Mouse (Mus musculus): Measurements from ENCODE around the gene Mrpl12. TPM values are rescaled to one million over a fixed set of nuclear protein-coding genes. Genes with fewer than 3 reads are reported as not detected.
"Not testable (repeated sequence)": the region's sequence is repeated elsewhere in the genome, so short reads cannot be mapped to it uniquely, and the experiment has no call there.

Mrpl12 gene
- polyA plus RNA-seq, 1 experiment from 2014 or later: 133 TPM

DNA sequence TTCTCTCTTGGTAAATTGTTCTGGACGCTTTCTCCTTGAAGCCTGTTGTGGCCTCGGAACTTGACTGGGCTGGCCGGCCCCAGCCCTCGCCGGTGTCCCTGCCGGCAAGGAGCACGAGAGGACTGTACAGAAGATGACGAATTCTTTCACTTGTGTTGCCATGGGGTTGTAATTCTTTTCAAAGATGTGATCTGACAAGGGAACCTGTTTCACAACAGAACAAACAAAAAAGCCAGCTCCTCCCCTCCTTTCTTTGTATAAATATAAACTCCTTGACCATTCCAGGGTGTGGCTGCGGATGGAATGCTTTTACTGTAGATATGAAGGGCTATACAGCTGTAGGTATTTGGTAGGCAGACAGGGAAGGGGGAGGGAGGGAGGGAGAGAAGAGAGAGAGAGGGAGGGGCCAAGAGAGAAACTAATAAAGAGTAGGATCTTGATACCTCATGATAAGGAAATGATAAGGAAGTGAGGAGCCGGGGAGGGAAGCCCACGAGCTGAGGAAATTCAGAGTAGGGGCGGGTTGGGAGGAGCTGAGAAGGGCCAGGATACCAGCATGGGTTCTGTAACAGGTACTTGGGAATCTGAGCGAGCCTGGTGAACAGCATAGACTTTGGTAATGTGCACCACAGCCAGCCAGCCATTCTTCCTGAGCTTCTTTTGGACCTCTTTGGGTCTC lies 23.3 kb downstream of the Mrpl12 start:
- DNase-seq (ENCODE audit: low spot score): no peak

DNA sequence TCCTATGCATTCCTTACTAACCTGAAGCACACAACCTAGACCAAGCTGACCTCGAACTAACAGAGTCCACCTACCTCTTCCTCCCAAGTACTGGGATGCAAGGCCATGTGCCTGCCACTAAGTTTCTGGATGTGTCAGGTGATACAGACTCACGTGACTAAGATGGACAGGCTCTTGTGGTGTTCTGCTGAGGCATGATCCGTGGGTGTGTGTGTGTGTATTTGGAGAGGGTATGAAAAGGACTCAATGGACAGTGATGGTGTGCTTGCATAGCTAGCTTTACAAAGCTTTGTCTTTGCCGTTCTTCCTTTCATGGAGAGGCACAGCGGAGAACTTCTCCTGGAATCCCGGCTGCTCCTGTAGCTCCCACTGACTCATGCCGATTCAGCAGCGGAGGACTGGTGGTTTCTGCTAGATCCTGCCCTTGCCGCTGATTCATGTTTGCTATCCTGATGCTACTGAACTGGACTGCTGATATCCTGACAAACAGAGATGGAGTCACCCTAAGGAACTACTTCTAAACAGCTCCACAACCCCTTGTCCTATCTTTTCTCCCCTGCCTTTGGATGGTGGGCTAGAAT lies 24.0 kb downstream of the Mrpl12 start:
- no peak for DNase-seq (ENCODE audit: low spot score)

GRCm38 (mm10) chr11:120509940-120510339 lies 25.5 kb downstream of the Mrpl12 start:
- peak; percentile 20 for DNase-seq (ENCODE audit: low spot score)

GRCm38 (mm10) chr11:120510375-120511030 lies 26.1 kb downstream of the Mrpl12 start:
- DNase-seq (ENCODE audit: low spot score): peak; percentile 76

DNA sequence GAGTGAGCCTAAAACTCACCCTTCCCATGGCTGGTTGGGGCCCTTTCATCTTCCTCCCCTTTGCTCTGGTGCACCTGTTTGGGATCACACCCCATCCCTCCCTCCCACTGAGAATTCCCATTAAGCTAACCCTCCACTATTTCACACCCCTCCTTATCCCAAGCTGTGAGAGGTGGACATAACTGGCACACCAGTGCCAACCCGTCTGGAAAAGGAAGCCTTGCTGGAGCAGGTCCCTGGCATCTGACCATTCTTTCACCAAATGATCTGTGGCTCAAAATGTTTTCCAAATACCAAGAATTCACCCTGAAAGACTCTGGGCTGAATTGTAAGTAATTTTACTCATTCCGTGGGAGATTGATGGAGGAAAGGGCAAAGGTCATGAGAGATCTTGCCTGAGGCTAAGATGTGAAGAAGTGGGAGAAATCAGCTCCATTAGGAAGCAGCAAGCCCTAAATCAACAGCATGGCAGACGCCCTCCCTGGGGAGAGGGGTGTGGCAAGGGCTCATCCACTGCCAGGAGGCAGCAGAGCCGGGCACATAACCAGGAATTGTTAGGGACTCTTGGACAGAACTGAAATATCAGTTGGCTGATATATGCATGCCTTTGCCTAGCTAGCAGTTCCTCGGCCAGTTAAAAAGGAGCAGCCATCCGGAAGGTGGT lies 28.5 kb downstream of the Mrpl12 start:
- no peak for DNase-seq (ENCODE audit: low spot score)

- not testable (repeated sequence) for DNase-seq (ENCODE audit: low spot score)
These were observed 29.8 kb downstream of the Mrpl12 start for GRCm38 (mm10) chr11:120514262-120514661.

DNA sequence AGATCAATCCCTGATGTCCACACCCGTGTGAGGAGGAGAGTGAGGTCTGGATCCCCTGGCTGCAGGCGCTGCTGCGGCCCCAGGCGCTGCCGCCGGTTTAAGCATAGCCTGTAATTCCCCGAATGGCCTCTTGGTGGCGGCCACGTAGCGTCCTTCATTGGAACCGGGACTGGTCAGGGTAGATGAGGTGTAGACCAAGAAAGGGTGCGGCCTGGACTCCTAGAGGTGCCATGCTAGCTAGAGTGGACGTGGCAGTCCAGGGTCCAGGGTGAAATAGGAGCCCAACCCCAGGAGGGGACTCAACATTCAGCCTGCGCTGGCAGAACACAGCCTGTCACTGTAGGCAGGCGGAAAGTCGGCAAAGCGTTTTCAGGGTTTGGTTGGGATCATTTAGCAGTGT lies 31.2 kb downstream of the Mrpl12 start:
- DNase-seq (ENCODE audit: low spot score): peak; percentile 68

- DNase-seq (ENCODE audit: low spot score): no peak
These were observed 32.7 kb downstream of the Mrpl12 start for GRCm38 (mm10) chr11:120517147-120517546.

DNA sequence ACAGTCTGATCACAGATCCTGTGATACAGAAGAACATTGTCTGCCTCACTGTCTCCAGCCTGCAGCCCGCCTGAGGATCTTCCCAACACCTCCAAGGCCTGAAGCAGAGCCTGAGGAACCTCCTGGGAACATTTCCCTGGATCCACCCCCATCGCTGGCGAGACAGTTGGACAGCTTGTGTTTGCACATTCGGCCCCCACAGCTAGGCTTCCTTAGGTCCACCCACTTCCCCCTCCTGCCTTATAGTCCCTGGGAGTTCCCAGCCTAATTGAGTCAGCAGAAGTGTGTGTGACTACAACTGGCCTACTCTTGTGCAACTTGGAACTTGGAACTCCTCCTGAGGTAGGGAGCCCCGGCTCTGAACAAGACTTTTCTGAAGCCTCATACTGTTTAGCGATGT lies 33.6 kb downstream of the Mrpl12 start:
- no peak for DNase-seq (ENCODE audit: low spot score)

GRCm38 (mm10) chr11:120518558-120518957 lies 34.1 kb downstream of the Mrpl12 start:
- no peak for DNase-seq (ENCODE audit: low spot score)

GRCm38 (mm10) chr11:120519738-120520137 lies 35.3 kb downstream of the Mrpl12 start:
- DNase-seq (ENCODE audit: low spot score): no peak

DNA sequence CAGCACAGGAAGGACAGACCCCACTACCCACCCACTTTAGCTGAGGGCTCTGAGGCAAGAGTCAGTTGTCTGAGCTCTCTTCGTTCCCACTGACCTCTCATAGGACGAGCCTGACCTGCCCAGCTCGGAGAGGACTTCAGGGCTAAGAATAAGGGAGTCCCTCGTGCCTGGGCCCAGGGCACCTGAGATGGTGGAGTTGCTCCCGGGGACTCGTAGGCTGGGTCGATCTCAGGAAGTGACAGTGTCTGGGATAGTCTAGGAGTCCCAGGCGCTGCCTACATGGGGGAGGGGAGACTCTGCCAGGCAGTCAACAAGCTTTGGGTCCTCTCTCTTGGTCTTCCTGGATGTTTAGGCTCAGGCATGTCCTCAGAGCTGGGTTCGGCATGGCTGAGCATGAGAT lies 36.1 kb downstream of the Mrpl12 start:
- DNase-seq (ENCODE audit: low spot score): no peak

GRCm38 (mm10) chr11:120520967-120521540 lies 36.6 kb downstream of the Mrpl12 start:
- DNase-seq (ENCODE audit: low spot score): no peak

GRCm38 (mm10) chr11:120522581-120522980 lies 38.2 kb downstream of the Mrpl12 start:
- no peak for DNase-seq (ENCODE audit: low spot score)

- no peak for DNase-seq (ENCODE audit: low spot score)
These were observed 41.5 kb downstream of the Mrpl12 start for GRCm38 (mm10) chr11:120525959-120526358.

- no peak for DNase-seq (ENCODE audit: low spot score)
These were observed 43.4 kb downstream of the Mrpl12 start for GRCm38 (mm10) chr11:120527690-120528354.

GRCm38 (mm10) chr11:120528903-120529302 lies 44.5 kb downstream of the Mrpl12 start:
- DNase-seq (ENCODE audit: low spot score): no peak

- no peak for DNase-seq (ENCODE audit: low spot score)
These were observed 45.9 kb downstream of the Mrpl12 start, which contains the start of gene Gcgr for GRCm38 (mm10) chr11:120530085-120530964. TSS of gene Gcgr (plus strand) at chr11:120530699.

DNA sequence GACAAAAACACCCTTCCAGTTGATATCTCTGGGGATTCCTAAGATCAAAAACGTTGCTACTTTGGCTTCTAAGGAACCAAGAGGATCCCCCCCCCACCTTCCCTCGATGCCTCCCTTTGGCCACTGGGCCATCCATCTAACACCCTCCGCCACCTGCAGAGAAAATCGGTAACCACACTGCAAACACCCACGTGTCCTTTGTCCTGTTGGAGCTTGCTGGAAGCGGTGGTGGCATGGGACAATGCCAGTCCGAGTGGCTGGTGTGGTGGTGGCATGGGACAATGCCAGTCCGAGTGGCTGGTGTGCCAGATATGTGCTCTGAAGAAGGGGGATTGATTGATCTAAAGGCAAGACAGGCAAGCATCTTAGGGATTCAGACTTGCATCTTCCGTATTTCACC lies 47.2 kb downstream of the Mrpl12 start:
- no peak for DNase-seq (ENCODE audit: low spot score)

GRCm38 (mm10) chr11:120534093-120534492 lies 49.7 kb downstream of the Mrpl12 start:
- no peak for DNase-seq (ENCODE audit: low spot score)

All from thymus, postnatal 0 days (tissue).